Mouse (Mus musculus) ovary, postnatal 36 days (tissue): ENCODE data around the gene Rasl11b.

Experiments
- DNase-seq: peaks from one replicate; pipeline ENCODE4 v3.0.0; 2022; ENCODE audit warnings: low spot score, mixed read lengths

The Rasl11b gene

DNA sequence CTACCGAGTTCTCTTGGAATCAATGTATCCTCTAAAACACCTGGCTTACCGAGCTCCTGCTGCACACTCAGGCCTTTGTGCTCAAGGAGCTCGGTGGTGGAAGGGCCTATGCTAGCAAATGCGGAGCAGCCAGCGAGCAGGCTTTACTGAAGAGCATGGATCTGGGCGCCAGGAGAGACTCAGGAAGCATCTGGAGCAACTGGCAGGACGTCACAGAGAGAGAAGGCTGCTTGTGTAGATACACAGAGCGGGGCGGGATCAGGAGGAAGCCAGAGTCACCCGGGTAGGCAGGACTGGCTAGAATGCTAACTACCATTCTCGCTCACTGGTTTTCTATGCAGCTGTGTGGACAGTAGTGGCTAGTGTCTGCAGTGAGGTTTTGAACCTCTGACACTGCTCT is 16.3 kb downstream of the Rasl11b start:
- no peak for DNase-seq

DNA sequence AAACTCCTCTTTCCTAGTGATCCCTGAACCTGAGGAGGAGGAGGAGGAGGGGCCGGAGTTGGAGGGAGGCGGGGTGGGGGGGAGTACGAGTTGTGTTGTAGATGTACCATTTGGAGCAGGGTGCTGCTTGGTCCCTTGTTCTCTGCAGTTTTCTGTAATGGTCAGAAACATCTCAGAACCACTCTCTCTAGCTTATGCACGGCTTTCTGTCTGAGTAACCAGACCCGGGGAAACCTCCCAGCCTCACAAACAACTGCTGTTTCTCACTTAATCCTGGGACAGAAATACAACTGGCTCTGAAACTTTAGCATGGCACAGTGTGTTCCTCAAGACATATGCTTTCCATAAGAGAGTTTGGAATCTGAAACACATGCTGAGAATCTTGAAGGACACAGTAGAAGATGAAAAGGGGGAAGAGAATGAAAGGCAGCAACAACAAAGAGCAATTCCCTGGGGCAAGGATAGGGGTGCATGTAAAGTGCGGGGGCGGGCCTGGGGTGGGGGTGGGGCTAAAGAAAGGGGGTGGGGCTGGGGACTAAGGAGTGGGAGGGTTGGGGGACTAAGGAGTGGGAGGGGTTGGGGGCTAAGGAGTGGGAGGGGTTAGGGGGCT is 19.5 kb downstream of the Rasl11b start:
- no peak for DNase-seq

DNA sequence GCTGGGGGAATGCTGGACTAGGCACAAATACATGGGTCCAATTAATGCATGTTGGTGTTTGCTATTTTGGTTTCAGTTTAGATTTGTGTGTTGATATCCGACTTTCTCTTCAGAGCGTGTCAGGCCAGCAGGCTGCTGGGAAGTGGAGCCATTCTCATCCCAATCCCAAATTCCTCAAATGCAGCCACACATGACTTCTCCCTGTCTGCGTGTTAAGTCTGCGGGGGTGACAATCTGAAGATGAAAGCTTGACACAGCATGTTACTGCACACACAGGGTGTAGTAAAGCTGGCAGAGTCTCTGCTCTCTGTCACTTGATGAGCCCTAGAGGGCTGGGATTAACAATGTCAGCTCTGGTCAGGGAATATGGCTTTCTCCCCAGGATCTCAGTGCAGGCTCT is 20.0 kb downstream of the Rasl11b start:
- no peak for DNase-seq

DNA sequence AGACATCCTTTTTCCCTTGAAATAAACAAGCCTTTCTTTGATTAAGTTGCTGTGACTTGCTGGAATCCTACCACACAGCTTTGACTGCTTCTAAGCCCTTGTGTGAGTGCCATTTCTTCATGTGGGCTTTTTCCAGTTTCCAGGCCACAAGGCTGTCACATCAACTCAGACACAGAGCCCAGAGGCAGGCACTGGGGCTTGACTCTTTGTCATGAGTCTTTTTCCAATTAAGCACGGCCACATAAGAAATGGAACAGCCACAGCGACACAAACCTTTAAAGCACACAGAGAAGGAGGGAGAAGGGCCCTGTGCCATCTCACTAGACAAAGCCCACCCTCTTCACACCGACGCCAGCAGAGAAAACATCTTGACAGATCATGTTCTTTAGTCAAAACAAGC is 23.4 kb downstream of the Rasl11b start:
- no peak for DNase-seq

DNA sequence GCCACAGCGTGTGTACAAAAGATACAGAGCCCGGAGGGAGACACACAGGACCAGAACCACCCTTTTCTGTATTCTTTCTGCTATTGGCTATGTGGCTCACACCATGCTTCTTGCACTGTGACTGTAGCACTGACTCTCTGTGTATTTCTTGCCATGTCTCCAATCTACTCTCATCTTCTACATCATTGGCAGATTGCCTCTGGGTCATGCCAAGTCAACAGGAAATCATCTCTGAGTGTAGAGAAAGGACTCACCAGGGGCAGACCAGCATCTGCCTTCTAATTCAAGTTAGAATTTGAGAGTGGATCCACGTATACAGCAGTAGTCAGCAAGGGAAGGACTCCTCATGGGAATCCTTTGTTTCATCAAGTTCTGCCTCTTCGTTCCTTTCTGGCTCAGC is 27.5 kb downstream of the Rasl11b start:
- no peak for DNase-seq

DNA sequence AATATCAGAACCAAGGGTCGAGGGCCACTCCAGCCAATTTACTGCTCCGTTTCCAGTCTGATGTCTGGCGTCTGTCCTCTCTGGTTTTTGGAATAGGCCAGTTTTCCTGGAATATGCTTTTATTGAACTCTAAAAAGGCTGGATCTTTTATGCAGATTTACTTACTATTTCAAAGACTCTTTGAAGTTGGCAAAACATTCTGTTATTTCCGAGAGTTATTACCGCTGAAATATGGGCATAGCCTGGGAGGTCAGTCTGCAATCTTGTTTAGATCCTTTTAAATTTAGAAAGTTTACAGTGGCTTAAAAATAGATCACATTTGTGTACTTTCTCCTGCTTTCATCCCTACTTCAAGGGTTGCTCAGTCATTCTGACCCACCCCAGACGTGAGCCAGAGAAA is 29.4 kb downstream of the Rasl11b start:
- no peak for DNase-seq

DNA sequence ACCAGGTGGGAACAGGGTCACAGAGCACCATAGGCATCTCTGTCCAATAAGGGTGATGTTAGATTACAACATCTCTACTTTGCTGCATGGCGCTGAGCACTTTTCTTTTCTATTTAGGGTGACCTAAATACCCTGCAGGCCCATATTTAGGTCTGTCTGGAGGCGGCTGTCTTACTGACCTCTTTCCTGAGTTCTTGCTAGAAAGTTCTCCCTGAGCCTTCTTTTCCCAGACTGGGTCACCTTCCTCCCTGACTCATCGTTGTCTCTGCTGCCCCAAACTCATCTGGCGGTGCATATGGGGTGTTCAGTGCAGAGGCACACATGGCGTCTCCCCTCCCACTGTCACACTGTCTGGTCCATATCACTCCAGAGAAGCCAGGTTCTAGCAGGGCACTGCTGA is 31.1 kb downstream of the Rasl11b start:
- DNase-seq = no peak

DNA sequence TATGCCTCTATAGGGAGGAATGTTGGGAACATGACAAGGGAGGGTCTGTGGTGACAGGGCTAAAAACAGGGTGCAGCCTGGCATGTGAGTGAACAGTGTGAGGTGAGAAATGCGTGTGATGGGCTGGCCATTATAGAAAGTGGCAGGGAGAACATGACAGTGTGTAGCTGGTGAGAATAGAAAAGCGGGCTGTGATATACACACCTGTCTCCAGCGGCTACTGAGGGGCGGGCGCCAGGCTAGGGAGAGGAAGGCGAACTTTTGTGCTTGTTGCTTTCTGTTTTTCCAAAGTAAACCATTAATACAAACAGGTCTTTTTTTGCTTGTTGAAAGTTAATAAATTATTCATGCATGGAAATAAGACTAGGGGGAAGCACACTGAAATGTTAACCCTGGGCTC is 32.3 kb downstream of the Rasl11b start:
- no peak for DNase-seq

DNA sequence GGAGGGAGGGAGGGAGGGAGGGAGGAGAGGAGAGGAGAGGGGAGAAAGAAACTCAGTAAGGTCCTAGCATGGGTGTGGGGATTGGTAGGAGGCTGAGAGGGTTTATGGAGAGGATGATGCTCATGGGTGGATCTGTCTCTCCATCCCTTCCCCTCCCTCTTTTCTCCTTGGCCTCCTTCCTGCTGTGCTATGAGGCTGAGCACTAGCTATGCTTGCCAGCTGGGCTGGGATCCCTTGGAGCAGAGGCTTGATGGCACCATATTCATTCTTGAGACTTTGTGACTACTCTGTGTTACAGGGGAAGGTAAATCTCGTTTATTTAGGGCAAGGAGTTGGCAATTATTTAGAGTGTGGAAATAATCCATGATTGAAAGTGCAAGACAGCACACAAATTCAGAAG is 33.9 kb downstream of the Rasl11b start:
- no peak for DNase-seq

DNA sequence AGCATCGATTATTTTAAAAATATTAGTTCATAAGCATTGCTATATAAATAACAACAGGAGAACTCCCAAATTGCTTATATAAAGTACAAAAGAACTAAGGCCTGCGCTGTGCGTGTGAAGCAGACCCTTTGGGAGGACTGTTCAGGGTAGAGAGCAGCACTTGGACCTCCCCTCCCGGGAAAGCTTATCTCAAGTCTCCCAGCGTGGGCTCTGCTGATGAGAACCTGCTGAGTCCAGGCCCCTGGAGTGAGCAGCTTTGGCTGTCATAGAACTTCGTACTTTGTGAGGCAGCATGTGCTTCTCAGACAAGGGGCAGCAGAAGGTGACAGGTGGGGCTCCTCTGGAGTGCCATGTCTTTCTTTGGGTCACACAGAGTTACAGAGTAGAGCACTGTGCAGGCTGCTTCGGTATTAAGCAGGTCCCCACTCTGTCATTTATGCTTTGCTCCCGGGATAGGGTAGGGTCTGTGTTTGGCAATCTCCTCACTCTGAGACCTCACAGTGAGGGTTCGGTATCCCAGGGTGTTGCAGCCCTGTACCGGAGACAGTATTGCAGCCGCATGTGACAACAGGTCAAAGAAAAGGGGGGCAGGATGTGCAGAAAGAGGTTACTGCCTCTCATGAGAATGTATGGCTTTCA is 34.8 kb downstream of the Rasl11b start:
- DNase-seq = no peak

DNA sequence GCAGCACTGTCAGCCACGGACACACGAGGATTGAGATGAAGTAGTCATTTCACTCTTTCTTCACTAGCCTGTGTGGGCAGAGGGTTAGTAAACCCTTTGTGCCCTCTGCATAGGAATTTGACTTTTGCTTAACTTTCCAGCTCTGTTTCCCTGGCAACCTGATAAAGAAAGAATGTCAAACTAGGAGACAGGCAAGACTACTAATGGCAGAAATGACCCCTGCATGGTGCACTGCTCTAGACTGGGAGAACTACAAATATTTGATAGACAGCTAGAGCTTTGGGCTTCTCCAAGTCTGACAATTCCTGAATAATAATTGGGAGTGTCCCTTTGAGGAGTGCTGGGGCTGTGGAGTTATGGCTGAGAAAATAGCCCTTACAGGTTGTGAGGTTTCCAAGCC is 35.4 kb downstream of the Rasl11b start:
- no peak for DNase-seq

DNA sequence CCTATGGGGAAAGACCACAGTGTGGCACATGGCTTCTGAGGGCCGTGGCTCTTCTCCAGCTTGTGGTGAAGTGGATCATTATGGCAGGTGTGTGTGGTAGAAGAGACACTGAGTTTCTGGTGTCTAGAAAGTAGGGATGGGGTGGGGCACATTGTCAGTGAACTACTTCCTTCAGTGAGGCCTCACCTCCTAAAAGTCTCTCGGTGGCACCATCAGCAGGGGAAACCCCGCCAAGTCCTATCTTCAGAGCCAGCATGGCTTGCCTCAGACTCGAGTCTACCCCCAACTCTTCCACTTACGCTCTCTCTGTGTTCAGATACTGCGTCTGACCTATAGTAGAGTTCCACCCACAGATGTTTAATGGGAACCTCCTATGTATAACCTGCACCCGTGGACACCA is 38.7 kb downstream of the Rasl11b start:
- no peak for DNase-seq

DNA sequence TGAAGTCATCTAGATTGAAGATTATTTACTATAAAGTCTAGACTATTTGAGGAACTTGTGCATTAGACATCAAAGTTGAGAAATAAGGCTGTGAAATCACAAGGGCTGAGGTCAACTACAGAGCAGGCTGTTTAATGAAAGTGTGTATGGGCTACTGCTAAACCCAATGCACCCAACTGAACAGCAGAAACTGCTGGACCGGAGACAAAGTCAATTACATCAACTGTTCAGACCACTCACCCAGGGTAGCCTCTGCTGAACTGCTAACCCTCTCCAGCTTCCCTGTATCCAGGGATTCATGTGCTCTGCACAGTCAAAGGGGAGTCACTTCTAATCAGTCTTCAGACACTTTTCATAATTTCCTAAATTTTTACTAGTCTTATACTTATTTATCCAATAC is 44.3 kb downstream of the Rasl11b start:
- no peak for DNase-seq

DNA sequence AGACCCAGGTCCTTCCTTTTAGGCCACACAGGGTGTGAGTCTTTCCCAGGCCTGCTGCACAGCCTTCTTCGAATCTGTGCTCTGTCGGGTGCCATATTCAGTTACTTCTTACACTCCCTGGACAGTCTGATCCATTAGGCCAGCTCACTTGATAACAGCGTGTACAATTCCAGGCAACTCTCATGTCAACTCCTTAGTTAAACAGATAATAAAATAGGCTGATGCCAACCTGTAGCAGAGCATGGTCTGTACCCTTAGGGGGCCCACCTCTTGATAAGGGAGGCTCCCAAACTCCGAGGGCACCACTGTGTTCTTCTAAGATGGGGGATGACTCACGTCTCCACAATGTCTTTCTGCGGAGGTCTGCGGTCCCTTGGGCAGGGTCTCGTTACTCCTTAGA is 45.2 kb downstream of the Rasl11b start:
- DNase-seq = no peak

DNA sequence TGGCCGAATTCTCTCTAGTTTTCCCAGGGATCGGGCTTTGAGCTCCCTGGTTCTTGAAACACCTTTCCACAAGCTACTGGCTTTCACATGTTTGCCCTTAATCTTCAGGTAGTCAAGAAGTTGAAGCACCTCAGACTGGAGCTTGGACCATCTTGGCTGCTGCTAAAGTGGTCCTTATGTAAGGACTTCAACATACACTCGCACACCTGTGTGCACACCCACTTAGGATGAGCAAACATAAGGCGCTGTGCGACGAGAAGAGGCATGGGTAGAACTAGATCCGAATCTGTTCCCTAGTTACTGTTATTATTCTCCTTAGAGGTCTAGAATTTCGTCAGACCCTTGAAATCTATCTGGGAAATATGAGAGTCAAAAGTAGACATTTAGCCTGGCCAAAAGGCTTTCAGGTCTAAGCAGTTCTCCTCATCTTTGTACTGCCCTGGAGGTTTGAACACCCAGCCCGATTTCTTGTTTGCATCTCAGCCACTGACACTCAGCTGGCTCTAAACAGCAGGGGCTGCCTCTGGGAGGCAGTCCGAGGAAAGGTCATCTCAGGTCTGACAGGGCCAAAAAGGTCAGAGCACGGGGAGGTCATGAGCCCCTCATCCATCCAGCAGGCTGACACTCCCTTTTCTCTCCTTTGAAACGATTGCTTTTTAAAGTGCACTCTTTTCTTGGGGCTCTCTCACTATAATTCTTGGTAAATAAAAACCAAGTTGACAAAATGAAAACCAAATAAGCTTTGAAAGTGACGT is 46.0 kb downstream of the Rasl11b start:
- no peak for DNase-seq

DNA sequence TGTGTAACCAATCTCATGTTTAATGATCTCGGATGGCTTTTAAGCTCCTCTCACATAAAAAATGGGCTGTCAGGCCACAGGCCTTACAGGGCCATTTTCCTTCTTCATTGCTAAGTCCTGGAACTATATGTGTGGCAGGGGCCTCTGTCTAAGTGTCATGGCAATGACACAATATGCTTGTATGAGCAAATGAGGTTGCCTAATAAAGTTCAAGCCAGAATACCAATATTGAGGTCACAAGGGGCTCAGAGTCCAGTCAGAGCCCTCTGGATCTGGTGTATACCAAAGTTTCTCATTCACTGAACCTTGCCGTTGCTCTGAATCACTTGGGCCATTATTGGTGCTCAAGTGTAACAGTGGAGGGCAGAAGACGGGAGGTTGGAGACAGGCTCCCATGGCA is 47.6 kb downstream of the Rasl11b start:
- DNase-seq = no peak

DNA sequence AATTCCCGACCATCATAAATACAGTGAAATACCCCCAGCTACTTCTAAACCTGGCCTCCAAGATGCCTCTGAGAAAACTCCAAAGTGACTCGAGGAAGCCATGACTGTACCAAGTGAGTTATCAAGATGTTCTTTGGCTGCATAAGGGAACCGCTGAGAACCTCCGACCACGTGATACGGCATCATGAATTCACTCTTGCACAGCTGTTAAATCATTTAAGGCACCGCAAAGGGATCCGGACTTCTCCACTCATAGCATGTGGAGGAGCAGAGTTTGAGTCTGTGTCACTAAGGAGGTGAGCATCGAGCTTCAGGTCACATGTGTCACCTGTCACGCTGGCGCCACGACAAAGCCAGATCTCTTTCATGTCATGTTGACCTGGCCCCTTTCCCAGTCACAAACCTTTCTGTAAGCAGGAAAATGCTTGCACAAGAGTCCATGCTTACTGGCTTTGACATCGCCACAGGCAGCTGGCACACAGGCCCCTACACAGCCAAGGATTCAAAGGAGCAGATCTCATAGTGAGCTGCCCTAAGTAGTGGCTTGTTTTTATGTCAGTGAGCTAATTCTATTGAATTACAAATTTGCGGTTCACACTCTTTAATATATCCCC is 49.4 kb downstream of the Rasl11b start:
- no peak for DNase-seq

DNA sequence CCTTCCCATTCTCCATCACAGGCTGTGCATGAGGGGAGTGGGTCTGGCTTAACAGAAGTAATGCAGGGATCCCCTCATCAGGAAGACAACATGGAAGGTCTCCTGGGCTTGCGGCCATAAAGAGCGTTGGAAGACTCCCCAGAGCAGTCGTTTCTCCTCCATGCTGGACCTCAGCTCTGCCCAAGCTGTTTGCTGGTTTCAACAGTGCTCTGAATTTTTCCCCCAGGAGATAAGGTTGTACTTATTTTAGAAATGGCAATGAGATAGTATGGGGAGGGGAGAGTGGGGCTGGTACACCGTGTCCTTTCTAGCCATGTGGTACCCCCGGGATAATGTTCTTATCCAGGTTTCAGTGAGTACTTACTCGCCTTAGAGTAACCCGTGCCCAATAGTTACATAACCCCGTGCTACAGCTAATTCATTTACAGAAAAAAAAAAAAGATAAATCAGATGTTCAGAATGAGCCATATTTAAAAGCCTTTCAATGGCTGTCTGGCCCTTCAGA is 50.6 kb downstream of the Rasl11b start:
- DNase-seq = no peak

DNA sequence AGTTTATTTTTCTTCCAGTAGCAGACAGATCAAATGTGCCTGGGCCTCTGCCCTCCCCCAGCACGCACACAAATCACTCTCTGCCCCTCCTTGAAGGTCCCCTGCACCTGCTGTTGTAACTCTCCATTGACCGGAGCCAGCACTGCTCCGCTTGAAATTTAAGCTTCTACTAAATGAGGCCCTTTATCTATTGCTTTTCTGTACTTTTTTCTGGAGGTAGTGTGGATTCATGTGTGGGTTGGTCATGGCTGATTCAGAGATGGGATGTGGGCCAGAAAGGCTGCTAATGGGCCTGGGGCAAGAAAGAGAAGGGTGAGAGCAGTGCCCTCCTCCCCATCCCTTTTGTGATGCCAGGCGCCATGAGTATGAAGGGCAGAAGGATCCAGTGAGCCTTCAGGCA is 51.4 kb downstream of the Rasl11b start:
- no peak for DNase-seq

DNA sequence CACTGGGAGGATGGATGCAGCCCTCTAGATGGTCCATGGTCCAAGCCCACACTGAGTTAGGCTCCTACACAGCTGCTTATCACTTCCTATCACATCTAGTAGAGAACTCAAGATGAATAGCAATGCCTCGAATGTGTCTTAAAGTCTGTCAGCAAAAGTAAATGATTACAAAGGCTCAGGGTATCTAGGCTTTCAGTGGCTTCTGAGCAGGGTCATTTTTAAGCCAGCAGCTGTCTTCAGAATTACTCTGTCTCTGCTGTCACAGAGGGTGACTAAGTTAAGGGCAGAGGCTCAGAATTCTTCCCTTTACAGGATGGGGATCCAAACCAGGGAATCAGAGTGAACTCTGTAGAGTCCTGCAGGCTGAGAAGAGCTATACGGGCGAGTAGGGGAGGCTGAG is 51.9 kb downstream of the Rasl11b start:
- no peak for DNase-seq
